Mouse (Mus musculus) stomach, embryonic 15.5 days (tissue): ENCODE data around the gene Epb41. TPM values are rescaled to one million over a fixed set of nuclear protein-coding genes. Genes with fewer than 3 reads are reported as not detected.

Experiments used
- ATAC-seq: fragments of 200-750 bp; cut with Nextera tagmentation; 2 replicates; pipeline ENCODE4 v1.8.0; 2017; ENCODE audit warnings: low read depth, moderate number of reproducible peaks, moderate TSS enrichment; ENCODE audit not compliant: insufficient read depth, low FRiP score
- H3K27ac ChIP-seq: fragments of 300-500 bp; sonication (generic); 2 replicates; pipeline ENCODE4 v1.5.1; 2015; ENCODE audit warnings: mild to moderate bottlenecking, inconsistent platforms
- H3K27me3 ChIP-seq: fragments of 300-500 bp; sonication (generic); replicated peaks from 2 replicates; pipeline ENCODE4 v1.6.1; 2015; ENCODE audit warnings: inconsistent platforms
- H3K36me3 ChIP-seq: fragments of 300-500 bp; sonication (generic); 2 replicates; pipeline ENCODE4 v1.6.1; 2015; ENCODE audit warnings: inconsistent platforms
- H3K4me1 ChIP-seq: fragments of 300-500 bp; sonication (generic); 2 replicates; pipeline ENCODE4 v1.6.1; 2015; ENCODE audit warnings: inconsistent platforms
- H3K4me2 ChIP-seq: fragments of 300-500 bp; sonication (generic); 2 replicates; pipeline ENCODE4 v1.6.1; 2015; ENCODE audit warnings: mild to moderate bottlenecking, inconsistent platforms
- H3K4me3 ChIP-seq: fragments of 300-500 bp; sonication (generic); replicated peaks from 2 replicates; pipeline ENCODE4 v1.5.1; 2015; ENCODE audit warnings: inconsistent platforms
- H3K9ac ChIP-seq: fragments of 300-500 bp; sonication (generic); 2 replicates; pipeline ENCODE4 v1.6.1; 2015; ENCODE audit warnings: inconsistent platforms
- H3K9me3 ChIP-seq: fragments of 300-500 bp; sonication (generic); 2 replicates; pipeline ENCODE4 v1.6.1; 2016; ENCODE audit warnings: inconsistent platforms
- WGBS: fragments of 180-500 bp; shearing (Covaris S2); methylation state at CpG from one replicate; pipeline ENCODE4 v1.1.7; 2015; 5-methylcytosine and 5-hydroxymethylcytosine counted together
- polyA plus RNA-seq: library from polyadenylated mRNA; unstranded; fragments of >200 nt; fragmentation: Nextera tagmentation; extraction: Ambion mirVana; gene quantifications from 2 replicates; pipeline ENCODE4 v1.2.1, GENCODE M21; 2015

The Epb41 gene
- polyA plus RNA-seq, 1 experiment from 2014 or later, result 57.8 TPM

DNA sequence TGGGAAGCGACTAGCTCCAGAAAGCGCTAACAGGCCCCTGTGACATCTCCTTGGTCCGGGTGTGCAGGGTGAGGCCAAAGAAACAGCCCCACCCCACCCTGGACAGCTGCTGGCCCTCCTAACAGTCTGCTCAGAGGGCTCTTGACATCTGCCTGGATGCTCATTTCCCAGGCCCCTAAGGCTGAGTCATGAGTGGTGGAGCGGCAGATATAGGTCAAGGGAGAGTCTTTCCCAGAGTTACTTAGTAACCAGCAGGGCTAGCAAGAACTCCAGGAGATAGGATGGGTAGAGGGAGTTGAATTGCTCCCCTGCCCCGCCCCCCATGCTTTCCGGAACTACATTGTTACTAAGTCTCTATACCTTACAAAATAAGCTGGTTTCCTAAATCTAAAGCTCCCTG lies 18.0 kb upstream of the Epb41 start:
- WGBS, result 75% methylated on average over 6 of the region's 6 CpGs
- H3K27ac ChIP-seq, result no peak overlapping the region
- H3K4me1 ChIP-seq, result peaks cover 7% of the 10 kb centered on the region; the same call in 1 of the 2 replicates
- no peaks in the 10 kb centered on the region for H3K36me3 ChIP-seq
- H3K27me3 ChIP-seq, result no peaks in the 10 kb centered on the region
- no peak overlapping the region for H3K4me3 ChIP-seq
- H3K4me2 ChIP-seq, result no peak overlapping the region
- H3K9me3 ChIP-seq, result no peaks in the 10 kb centered on the region
- ATAC-seq, result no peak
- no peak overlapping the region for H3K9ac ChIP-seq

DNA sequence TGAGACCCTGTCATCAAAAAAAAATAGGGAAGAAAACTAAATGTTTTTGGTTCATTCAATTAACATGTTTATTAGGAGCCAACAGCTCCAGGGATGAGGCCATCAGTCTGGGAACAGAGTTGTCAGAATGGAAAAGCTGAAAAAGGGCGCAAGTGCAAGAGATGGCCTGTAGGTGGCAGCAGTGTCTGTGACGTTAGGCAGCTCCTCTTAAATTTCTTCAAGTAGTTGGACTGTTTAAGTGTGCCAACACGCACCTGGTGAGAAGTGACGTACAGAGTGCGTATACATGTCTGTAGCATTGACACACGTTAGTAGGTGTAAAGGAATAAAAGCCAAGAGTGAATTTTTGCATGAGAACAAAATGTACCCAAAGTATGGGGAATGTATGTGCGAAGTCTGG lies 13.8 kb upstream of the Epb41 start:
- Histone ChIP-seq H3K4me2 (no peak overlapping the region), H3K27ac (no peak overlapping the region), H3K36me3 (no peaks in the 10 kb centered on the region), H3K27me3 (no peaks in the 10 kb centered on the region), H3K4me1 (no peaks in the 10 kb centered on the region), H3K9ac (no peak overlapping the region), H3K4me3 (no peak overlapping the region), H3K9me3 (no peaks in the 10 kb centered on the region)
- WGBS, result 16% methylated on average over 7 of the region's 7 CpGs
- ATAC-seq, result no peak

DNA sequence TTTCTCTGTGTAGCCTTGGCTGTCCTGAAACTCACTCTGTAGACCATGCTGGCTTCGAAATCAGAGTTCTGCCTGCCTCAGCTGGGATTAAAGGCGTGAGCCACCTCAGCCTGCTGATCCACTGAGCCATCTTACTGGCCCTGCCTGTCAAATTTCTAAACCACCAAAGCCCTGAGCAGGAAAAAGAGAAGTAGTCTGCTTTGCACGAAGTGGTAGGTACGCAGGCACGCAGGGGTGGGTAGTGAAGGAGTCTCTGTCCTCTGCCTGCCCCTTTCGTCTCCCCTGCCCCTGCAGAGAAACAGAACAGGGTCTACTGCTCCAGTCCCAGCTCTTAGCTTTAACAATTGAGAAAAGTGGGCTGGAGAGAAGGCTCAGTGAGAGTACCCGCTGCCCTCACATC lies 10.0 kb upstream of the Epb41 start:
- no peaks in the 10 kb centered on the region for H3K9me3 ChIP-seq
- no peak overlapping the region for H3K4me2 ChIP-seq
- H3K27me3 ChIP-seq, result no peaks in the 10 kb centered on the region
- WGBS, result 83% methylated on average over 7 of the region's 7 CpGs
- no peak overlapping the region for H3K9ac ChIP-seq
- H3K4me1 ChIP-seq, result no peaks in the 10 kb centered on the region
- no peaks in the 10 kb centered on the region for H3K36me3 ChIP-seq
- H3K27ac ChIP-seq, result no peak overlapping the region
- ATAC-seq, result no peak
- H3K4me3 ChIP-seq, result no peak overlapping the region

DNA sequence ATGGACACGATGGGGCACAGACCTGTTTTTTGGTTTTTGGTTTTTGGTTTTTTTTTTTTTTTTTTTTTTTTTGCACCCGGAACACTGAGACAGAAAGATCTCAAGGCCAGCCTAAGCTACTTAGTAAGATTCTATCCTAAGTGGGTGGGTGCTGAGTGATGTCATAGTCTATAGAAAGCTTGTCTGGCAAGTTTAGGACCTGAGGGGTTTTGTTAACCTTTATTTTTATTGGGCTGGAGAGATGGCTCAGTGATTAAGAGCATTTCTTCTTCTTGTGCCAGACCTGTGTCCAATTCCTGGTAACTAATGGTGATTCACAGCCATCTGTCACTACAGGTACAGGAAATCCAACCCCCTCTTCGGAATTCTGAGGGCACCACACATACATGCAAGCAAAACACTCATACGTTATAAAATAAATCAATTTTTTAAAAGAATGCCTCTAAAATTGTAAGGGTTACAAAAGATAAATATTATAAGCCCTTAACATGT lies 5.4 kb upstream of the Epb41 start:
- Histone ChIP-seq H3K27ac (no peak overlapping the region), H3K4me3 (no peak overlapping the region), H3K9ac (no peak overlapping the region), H3K27me3 (no peaks in the 10 kb centered on the region), H3K4me2 (no peak overlapping the region), H3K4me1 (0 out of 2 replicates have a peak, but pooled peaks cover 14% of the 10 kb centered on the region), H3K9me3 (no peaks in the 10 kb centered on the region), H3K36me3 (no peaks in the 10 kb centered on the region)
- 60% methylated on average over 4 of the region's 4 CpGs for WGBS
- ATAC-seq, result no peak

DNA sequence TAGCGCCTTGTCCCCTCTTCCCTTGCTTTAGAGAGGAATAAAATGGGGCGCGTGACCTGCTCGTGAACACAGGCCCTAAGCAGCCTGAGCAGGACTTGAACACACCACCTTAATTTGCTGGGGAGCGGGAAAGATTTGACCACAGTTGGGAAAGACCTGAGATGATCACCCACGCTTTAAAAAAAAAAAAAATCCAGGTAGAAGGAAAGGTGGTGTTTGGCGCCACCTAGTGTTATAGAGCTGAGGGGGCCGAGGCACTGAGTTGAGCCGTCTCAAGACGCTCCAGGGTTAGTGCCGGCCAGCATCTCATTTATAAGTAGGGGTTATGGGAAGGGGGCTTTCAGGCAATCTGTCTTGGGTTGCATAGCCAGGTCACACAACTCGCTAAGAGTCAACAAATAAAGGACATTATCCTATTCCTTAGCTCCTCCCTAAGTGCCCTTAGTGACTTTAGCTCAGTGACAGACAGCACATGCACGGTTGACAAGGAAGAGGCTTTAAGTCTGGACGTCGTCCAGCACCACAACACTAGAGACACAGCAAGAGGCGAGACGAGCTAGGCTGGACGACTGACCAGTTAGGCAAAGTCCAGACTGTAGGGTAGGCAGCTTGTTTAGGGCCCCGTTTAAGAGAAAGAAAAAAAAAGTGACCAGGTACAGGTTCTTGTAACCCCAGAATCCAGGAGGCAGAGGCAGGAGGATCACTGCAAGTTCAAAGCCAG lies 4.6 kb upstream of the Epb41 start:
- Histone ChIP-seq H3K9ac (no peak overlapping the region), H3K27ac (no peak overlapping the region), H3K27me3 (no peaks in the 10 kb centered on the region), H3K4me3 (no peak overlapping the region), H3K4me2 (peak overlapping the region; percentile 36; the same call in 1 of the 2 replicates), H3K36me3 (no peaks in the 10 kb centered on the region), H3K9me3 (no peaks in the 10 kb centered on the region), H3K4me1 (0 out of 2 replicates have a peak, but pooled peaks cover 14% of the 10 kb centered on the region)
- no peak for ATAC-seq
- 13% methylated on average over 19 of the region's 19 CpGs for WGBS

DNA sequence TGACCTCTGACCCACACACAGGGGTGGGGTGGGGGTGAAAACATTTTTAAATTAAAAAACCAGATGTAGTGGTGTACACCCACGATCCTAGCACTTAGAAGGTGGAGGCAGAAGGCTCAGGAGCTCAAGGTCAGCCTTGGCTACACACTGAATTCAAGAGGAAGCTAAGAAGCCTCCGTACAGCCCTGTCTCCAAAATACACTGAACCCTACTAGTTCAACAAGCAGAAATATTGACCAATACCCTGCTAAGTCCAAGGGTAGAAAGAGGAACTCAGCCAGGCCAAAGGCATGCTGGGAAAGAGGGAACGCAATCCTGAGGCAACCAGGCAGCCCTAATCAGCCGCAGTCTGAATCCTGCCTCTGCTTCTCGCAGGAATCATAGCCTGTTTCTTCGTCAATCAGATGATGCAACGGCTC lies 3.2 kb upstream of the Epb41 start:
- WGBS, result 58% methylated on average over 7 of the region's 7 CpGs
- Histone ChIP-seq H3K9ac (no peak overlapping the region), H3K27ac (no peak overlapping the region), H3K4me2 (no peak overlapping the region), H3K9me3 (no peaks in the 10 kb centered on the region), H3K4me3 (no peak overlapping the region), H3K27me3 (no peaks in the 10 kb centered on the region), H3K4me1 (0 out of 2 replicates have a peak, but pooled peaks cover 14% of the 10 kb centered on the region), H3K36me3 (no peaks in the 10 kb centered on the region)
- no peak for ATAC-seq

DNA sequence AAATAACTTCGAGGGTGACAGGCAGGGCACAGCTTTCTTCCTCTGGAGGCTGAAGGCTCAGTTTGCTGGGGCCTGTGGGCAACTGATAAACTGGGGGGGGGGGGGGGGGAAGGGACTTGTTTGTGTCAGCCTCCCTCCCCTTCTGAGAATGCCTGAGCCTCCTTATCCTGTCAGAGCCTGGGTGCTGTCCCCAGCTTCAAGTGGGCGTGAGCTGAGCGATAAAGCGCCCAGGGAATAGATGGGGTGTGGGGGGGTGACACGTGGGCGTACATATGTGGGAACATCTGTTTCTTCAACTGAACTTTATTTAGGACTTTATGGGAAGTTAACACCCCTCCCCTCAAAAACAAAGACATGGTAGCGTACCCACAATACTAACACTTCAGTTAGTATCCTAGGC lies 2.3 kb upstream of the Epb41 start:
- H3K27ac ChIP-seq, result peak overlapping the region; percentile 79
- H3K9me3 ChIP-seq, result no peaks in the 10 kb centered on the region
- 61% methylated on average over 7 of the region's 7 CpGs for WGBS
- peak; percentile 44 for ATAC-seq
- 0 out of 2 replicates have a peak, but pooled peaks cover 14% of the 10 kb centered on the region for H3K4me1 ChIP-seq
- H3K36me3 ChIP-seq, result no peaks in the 10 kb centered on the region
- no peak overlapping the region for H3K9ac ChIP-seq
- H3K27me3 ChIP-seq, result no peaks in the 10 kb centered on the region
- H3K4me3 ChIP-seq, result no peak overlapping the region
- H3K4me2 ChIP-seq, result peak overlapping the region; percentile 39; the same call in 1 of the 2 replicates

DNA sequence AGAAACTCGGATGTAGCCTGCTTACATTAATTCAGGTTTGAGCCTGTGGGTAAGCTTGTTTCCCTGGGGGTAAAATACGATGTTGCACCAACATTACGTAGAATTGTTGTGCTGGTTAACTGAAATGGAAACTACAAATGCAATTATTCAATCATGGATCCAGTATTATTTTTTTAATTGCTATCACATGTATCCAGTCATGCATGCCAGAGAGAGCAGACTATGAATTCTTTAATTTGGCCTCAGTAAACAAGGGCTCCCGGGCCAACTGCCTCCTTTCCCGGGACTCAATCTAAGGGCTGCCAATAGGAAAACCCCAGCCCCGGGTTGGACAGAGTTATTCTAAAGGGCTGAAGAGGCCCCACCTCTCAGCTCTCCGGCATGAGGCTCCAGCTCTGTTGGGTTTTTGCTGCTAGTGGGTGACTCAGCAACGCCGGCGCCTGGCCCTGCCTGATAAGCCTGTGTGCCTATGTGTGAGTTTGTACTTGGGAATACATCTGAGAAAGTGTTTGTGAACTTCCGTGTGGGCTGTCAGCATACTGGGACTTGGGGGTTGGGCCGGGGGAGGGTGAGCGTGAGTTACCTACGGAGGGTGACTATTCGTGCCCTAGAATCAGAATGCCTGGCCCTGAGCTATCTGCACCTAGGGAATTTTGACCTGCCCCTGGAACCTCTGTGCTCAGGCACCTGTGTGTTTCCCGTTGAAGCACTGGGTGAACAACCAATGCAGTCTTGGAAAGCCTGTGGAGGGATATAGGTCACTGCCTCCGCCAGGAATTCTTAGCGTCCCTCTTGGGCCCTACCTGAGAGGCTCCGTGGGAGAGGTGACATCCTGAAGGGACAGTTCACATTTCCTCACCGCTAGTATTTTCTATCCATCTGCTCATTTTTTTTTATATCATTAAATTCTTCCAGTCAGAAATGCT lies 1.6 kb upstream of the Epb41 start:
- H3K27me3 ChIP-seq, result no peaks in the 10 kb centered on the region
- no peak overlapping the region for H3K9ac ChIP-seq
- WGBS, result 32% methylated on average over 20 of the region's 20 CpGs
- 0 out of 2 replicates have a peak overlapping the region, but pooled peaks have one; percentile 4 for H3K4me3 ChIP-seq
- H3K27ac ChIP-seq, result peak overlapping the region; percentile 79
- no peaks in the 10 kb centered on the region for H3K9me3 ChIP-seq
- H3K4me1 ChIP-seq, result 0 out of 2 replicates have a peak, but pooled peaks cover 14% of the 10 kb centered on the region
- no peaks in the 10 kb centered on the region for H3K36me3 ChIP-seq
- H3K4me2 ChIP-seq, result peak overlapping the region; percentile 39
- peak; percentile 65 for ATAC-seq

DNA sequence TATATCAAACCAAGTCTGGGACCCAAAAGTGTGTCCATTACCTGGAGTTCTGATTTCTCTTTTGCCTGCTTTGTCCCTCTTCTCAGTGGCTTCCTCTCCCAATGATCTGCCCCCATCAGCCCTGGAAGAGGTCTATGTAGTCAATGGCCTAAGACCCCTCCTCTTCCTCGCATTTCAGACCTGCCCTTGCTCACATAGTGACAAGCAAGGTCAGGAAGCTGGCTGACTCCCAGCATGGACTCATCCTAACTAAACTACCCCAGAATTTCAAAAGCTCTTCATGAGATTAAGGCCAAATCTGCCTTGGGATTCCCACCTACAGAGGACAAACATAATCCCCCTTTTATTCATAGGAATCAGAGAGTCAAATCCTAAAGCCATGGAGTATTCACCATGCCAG lies 675 bp upstream of the Epb41 start:
- Histone ChIP-seq H3K27ac (peak overlapping the region; percentile 79), H3K27me3 (no peaks in the 10 kb centered on the region), H3K9ac (no peak overlapping the region), H3K9me3 (no peaks in the 10 kb centered on the region), H3K4me2 (peak overlapping the region; percentile 93; the same call in 1 of the 2 replicates), H3K36me3 (no peaks in the 10 kb centered on the region), H3K4me3 (no peak overlapping the region), H3K4me1 (0 out of 2 replicates have a peak, but pooled peaks cover 14% of the 10 kb centered on the region)
- 51% methylated on average over 1 of the region's 1 CpGs for WGBS
- no peak for ATAC-seq

DNA sequence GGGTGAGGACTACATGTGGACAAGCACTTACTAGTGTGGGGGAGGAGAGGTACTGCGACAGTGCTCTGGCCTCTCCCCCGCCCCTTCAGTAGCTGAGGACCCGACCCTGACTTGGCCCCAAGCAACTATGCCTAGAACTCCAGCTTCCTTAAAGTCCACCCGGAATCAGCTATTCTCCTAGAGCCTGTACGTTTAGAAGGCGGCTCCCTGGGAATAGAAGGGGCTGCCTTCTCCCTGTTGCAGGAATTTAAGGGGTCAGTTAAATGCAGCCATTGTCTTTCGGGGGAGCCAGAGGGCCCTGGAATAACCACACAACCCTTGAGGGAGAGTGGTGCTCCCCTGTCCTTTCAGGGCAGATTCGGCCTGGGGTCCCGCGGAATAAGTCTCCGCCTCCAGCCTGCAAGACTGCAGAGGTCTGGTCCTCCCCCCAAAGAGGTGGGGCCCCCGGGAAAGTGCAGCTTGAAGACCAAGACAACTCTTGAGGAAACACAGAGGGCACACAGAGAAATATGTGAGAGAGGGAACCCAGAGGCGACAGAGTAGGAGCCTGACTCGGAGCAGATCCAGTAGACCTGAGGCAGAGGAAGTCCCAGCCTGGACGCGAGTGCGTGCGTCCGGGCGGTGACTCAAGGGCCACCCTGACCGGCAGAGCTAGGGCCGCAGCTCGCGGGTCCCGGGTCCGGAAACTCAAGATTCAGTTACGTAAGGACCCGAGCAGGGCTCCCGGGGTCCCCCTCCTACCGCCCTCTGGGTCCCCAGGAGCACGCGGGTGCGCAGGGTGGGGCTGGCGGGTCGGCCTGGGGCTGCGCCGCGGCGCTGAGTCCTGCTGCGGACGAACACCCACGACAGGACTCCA lies 816 bp downstream of the Epb41 start, which contains the start of gene Gm10300:
Gene Gm10300, plus strand, starts transcription at position 621 of the 856 bp plus-strand sequence.
- 0 out of 2 replicates have a peak, but pooled peaks cover 12% of the 10 kb centered on the region for H3K4me1 ChIP-seq
- ATAC-seq, result no peak; the same call in 1 of the 2 replicates
- under 1% methylated on average over 41 of the region's 42 CpGs for WGBS

DNA sequence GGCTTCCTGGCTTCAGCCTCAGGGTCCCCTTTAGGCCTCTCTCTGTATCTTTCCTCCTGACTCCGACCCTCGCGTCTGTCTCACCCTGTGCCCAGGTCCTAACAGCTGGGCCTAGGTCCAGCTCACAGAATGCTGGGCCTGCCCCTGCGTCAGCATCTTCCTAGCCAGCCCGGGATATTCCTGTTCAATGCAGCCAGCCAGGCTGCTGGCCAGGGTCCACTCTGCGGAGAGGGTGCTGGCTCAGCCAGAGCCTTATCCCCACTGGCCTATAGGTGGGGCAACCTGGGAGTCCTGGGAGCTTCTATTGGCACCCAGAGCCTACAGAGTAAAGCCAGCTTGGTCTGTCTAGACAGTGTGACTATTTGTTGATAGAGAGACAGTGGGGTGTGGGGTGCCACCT lies 2.2 kb downstream of the Epb41 start:
- peak overlapping the region; percentile 5; the same call in 1 of the 2 replicates for H3K4me3 ChIP-seq
- 76% methylated on average over 6 of the region's 6 CpGs for WGBS
- no peak overlapping the region for H3K9ac ChIP-seq
- H3K4me2 ChIP-seq, result peak overlapping the region; percentile 7
- no peaks in the 10 kb centered on the region for H3K27me3 ChIP-seq
- H3K27ac ChIP-seq, result no peak overlapping the region
- no peak for ATAC-seq
- H3K9me3 ChIP-seq, result no peaks in the 10 kb centered on the region
- H3K36me3 ChIP-seq, result no peaks in the 10 kb centered on the region
- H3K4me1 ChIP-seq, result 0 out of 2 replicates have a peak, but pooled peaks cover 12% of the 10 kb centered on the region

More for the DNA sequence above, 816 bp downstream of the Epb41 start, which contains the start of gene Gm10300:
- peak within 1 kb of the TSS; percentile 61 for H3K4me3 ChIP-seq
- H3K4me2 ChIP-seq, result peak within 1 kb of the TSS; percentile 93
- H3K9ac ChIP-seq, result peak within 1 kb of the TSS; percentile 55
- H3K36me3 ChIP-seq, result no peaks in the 10 kb centered on the region
- H3K27me3 ChIP-seq, result no peaks in the 10 kb centered on the region
- no peaks in the 10 kb centered on the region for H3K9me3 ChIP-seq
- peak within 1 kb of the TSS; percentile 79 for H3K27ac ChIP-seq
